Mouse (Mus musculus): ENCODE data around the gene Reln. TPM values are rescaled to one million over a fixed set of nuclear protein-coding genes. Genes with fewer than 3 reads are reported as not detected.

The Reln gene
- polyA plus RNA-seq, 1 experiment: 1.6 TPM

DNA sequence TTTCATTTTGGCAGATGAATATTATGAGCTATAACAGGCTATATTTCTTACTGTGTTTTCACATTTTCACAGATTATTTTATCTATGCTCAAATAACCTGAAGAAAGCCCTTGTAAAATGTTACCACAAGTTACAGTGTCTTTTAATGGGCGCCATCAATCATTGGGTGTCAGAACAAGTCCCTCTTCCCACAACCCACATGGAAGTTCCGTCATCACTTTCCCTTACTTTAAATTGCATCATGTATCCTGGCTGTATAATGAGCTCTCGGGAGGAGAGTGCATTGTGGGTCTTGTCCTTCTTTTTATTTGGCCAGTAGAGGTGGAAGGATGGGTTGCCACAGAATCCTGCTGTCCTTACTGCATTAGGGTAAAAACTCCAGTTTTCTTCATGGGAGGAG lies 434.8 kb downstream of the Reln start:
- H3K9me3 ChIP-seq (ENCODE audit: control insufficient read depth, low read length): peaks cover 6% of the 10 kb centered on the region
- TF ChIP-seq GATA1 (IDR thresholded peaks at IDR 0.05; ENCODE audit: low read length) (no peak), TAL1 (IDR thresholded peaks at IDR 0.05; ENCODE audit: low read length) (no peak)
- H3K4me3 ChIP-seq (replicated peaks): no peak overlapping the region
- H3K27me3 ChIP-seq (ENCODE audit: control insufficient read depth): no peaks in the 10 kb centered on the region
- H3K4me1 ChIP-seq (ENCODE audit: control insufficient read depth): no peaks in the 10 kb centered on the region
- peaks cover 2% of the 10 kb centered on the region; the same call in 1 of the 2 replicates for H3K36me3 ChIP-seq (ENCODE audit: control insufficient read depth)

DNA sequence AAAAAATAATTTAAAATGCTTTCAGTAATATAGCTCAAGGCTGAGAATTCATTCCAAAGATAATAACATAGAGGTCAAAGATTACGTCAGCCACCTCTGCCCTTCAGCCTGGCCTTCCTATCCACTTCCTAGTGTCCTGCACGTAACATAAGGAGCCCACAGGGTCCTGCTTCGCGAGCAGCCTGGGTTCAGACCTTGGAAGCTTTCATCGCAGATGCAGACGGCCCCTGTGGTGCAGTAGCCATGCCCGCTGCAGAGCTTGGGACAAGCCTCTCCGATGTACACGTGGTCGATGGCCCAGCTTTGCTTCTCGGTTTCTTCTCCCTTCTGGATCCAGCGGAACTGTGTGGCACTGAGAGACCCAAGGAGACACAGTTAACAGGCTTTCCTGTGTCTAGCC lies 443.1 kb downstream of the Reln start:
- no peaks in the 10 kb centered on the region for H3K9me3 ChIP-seq (ENCODE audit: control insufficient read depth, low read length)
- TF ChIP-seq TAL1 (IDR thresholded peaks at IDR 0.05; ENCODE audit: low read length) (no peak), GATA1 (IDR thresholded peaks at IDR 0.05; ENCODE audit: low read length) (no peak)
- H3K4me1 ChIP-seq (ENCODE audit: control insufficient read depth): no peaks in the 10 kb centered on the region
- no peaks in the 10 kb centered on the region for H3K27me3 ChIP-seq (ENCODE audit: control insufficient read depth)
- no peak overlapping the region for H3K4me3 ChIP-seq (replicated peaks)
- peaks cover 7% of the 10 kb centered on the region; the same call in 1 of the 2 replicates for H3K36me3 ChIP-seq (ENCODE audit: control insufficient read depth)

DNA sequence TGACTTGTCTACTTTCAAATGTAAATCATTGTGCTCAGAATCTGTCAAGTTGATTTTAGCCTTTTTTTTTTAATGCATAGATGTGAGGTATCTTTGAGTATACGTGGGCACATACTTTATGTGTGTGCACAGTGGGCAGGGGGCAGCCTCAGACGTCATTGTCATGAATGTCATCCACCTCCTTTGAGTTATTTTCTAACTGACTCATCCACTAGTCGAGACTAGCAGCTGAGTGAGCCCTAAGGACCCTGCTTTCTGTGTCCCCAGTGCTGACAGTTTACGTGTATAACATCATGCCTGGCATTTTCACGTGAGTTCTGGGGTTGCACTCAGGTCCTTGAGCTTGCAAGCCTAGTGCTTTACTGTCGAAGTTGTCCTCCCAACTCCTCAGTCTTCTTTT lies 443.6 kb downstream of the Reln start:
- H3K36me3 ChIP-seq (ENCODE audit: control insufficient read depth): peaks cover 7% of the 10 kb centered on the region; the same call in 1 of the 2 replicates
- H3K9me3 ChIP-seq (ENCODE audit: control insufficient read depth, low read length): no peaks in the 10 kb centered on the region
- no peaks in the 10 kb centered on the region for H3K27me3 ChIP-seq (ENCODE audit: control insufficient read depth)
- no peak overlapping the region for H3K4me3 ChIP-seq (replicated peaks)
- no peaks in the 10 kb centered on the region for H3K4me1 ChIP-seq (ENCODE audit: control insufficient read depth)
- no peak for TF ChIP-seq GATA1 (IDR thresholded peaks at IDR 0.05; ENCODE audit: low read length)
- no peak for TF ChIP-seq TAL1 (IDR thresholded peaks at IDR 0.05; ENCODE audit: low read length)

DNA sequence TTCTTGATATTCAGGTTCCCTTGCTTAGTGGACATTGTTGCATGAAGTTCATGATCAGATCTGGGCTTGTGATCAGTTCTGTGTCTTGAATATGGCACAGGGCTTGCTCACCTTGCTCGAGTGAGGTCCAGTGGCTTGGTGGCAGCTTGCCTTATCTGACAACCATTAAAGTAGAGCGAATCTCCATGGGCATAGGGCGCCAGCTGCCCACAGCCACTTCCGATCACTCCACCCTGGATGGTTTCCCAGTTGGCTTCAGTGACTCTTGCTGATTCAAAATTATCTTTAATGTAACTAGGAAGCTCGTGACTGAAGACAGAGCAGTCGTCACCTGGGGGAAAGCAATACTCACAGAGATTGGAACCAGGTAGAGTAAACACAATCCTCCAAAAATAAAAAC lies 445.6 kb downstream of the Reln start:
- TF ChIP-seq TAL1 (IDR thresholded peaks at IDR 0.05; ENCODE audit: low read length) (no peak), GATA1 (IDR thresholded peaks at IDR 0.05; ENCODE audit: low read length) (no peak)

DNA sequence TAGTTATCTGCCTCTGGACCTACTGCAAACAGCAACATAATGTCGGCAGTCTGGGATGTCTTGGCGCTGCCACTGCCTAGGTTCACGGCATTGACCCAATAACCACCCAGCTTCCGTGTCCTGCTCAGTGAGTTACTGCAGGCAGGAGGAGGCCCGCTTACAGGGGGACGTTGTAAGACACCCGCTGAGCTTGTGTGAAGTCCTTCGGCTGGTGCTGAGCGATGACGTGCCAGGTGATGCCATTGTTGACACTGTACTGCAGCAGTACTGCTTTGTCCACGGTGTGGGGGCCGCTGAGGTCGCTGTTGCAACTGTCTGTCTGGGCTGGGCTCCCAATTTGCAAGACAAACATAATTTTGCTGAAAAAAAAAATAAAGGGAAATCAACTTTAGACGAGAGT lies 447.9 kb downstream of the Reln start:
- Histone ChIP-seq H3K4me1 (ENCODE audit: control insufficient read depth) (no peaks in the 10 kb centered on the region), H3K27me3 (ENCODE audit: control insufficient read depth) (no peaks in the 10 kb centered on the region), H3K4me3 (replicated peaks) (no peak overlapping the region), H3K9me3 (ENCODE audit: control insufficient read depth, low read length) (no peaks in the 10 kb centered on the region), H3K36me3 (ENCODE audit: control insufficient read depth) (peaks cover 7% of the 10 kb centered on the region; the same call in 1 of the 2 replicates)
- no peak for TF ChIP-seq GATA1 (IDR thresholded peaks at IDR 0.05; ENCODE audit: low read length)
- TF ChIP-seq TAL1 (IDR thresholded peaks at IDR 0.05; ENCODE audit: low read length): no peak

More for the DNA sequence above, 445.6 kb downstream of the Reln start:
- Histone ChIP-seq H3K36me3 (ENCODE audit: control insufficient read depth) (peaks cover 7% of the 10 kb centered on the region; the same call in 1 of the 2 replicates), H3K4me1 (ENCODE audit: control insufficient read depth) (no peaks in the 10 kb centered on the region), H3K4me3 (replicated peaks) (no peak overlapping the region), H3K9me3 (ENCODE audit: control insufficient read depth, low read length) (no peaks in the 10 kb centered on the region), H3K27me3 (ENCODE audit: control insufficient read depth) (no peaks in the 10 kb centered on the region)

DNA sequence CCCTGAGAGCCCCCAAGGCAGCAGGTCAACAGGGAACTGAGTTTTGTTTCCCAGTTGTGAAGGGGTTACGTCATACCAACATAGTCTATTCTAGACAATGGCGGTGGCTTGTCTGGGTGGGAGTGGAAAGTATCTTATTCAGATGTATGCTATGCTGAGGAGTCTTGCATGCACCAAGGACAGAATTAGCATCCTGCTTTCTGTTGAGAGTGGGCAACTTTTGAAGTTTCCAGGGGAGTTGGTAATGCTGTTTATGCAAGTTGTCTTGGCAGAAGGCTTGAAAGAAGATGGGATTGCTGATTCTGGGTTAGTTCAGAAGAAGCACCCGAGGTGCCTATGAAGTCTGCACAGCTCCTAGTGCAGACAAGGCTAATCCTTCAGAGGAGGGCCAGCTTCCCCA lies 450.3 kb downstream of the Reln start:
- H3K27me3 ChIP-seq (ENCODE audit: control insufficient read depth): no peaks in the 10 kb centered on the region
- H3K36me3 ChIP-seq (ENCODE audit: control insufficient read depth): peaks cover 4% of the 10 kb centered on the region; the same call in 1 of the 2 replicates
- no peak overlapping the region for H3K4me3 ChIP-seq (replicated peaks)
- no peaks in the 10 kb centered on the region for H3K4me1 ChIP-seq (ENCODE audit: control insufficient read depth)
- no peaks in the 10 kb centered on the region for H3K9me3 ChIP-seq (ENCODE audit: control insufficient read depth, low read length)
- no peak for TF ChIP-seq GATA1 (IDR thresholded peaks at IDR 0.05; ENCODE audit: low read length)
- no peak for TF ChIP-seq TAL1 (IDR thresholded peaks at IDR 0.05; ENCODE audit: low read length)

DNA sequence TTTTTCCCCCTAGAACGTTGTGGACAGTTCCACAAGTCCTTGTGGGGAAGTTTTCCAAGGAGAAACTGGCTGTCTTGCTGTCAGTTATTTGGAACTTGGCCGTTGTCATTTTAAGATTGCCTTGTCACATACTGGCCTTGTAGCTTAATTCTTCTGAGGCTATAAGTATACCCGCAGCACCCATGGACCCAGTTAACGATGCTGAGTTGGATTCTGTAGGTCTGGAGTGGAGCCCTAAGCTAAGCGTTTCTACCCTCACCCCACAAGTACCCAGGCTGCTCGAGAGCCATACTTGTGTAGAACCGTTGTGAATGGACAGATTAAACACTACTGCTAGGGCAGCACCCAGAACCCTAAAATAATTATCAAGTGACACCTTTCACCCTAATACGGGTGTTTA lies 477.8 kb downstream of the Reln start:
- no peaks in the 10 kb centered on the region for H3K36me3 ChIP-seq (ENCODE audit: control insufficient read depth)
- no peak for TF ChIP-seq TAL1 (IDR thresholded peaks at IDR 0.05; ENCODE audit: low read length)
- no peak for TF ChIP-seq GATA1 (IDR thresholded peaks at IDR 0.05; ENCODE audit: low read length)
- no peak overlapping the region for H3K4me3 ChIP-seq (replicated peaks)
- no peaks in the 10 kb centered on the region for H3K9me3 ChIP-seq (ENCODE audit: control insufficient read depth, low read length)
- no peaks in the 10 kb centered on the region for H3K4me1 ChIP-seq (ENCODE audit: control insufficient read depth)
- peaks cover 20% of the 10 kb centered on the region for H3K27me3 ChIP-seq (ENCODE audit: control insufficient read depth)

DNA sequence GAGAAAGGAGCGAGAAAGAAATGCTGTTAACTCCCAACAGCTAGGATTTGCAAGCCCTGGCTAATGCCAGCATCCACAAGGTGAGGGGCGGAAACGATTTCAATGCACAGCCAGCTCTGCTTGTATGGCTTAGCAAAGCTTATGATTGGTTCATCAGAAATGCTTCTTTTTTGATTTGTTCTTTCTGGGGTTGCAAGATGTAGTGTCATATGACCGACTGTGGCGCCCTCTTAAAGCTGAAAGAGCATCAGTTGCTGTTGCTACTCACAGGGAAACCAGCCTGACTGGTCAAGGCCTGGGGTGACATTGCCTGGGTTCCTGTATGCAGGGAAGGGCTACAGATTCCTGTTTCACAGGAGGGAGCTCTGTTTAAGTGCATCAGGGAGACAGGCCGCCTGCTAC lies 478.2 kb downstream of the Reln start:
- H3K9me3 ChIP-seq (ENCODE audit: control insufficient read depth, low read length): no peaks in the 10 kb centered on the region
- no peak overlapping the region for H3K4me3 ChIP-seq (replicated peaks)
- TF ChIP-seq GATA1 (IDR thresholded peaks at IDR 0.05; ENCODE audit: low read length) (no peak), TAL1 (IDR thresholded peaks at IDR 0.05; ENCODE audit: low read length) (no peak)
- H3K4me1 ChIP-seq (ENCODE audit: control insufficient read depth): no peaks in the 10 kb centered on the region
- peaks cover 20% of the 10 kb centered on the region for H3K27me3 ChIP-seq (ENCODE audit: control insufficient read depth)
- H3K36me3 ChIP-seq (ENCODE audit: control insufficient read depth): no peaks in the 10 kb centered on the region

DNA sequence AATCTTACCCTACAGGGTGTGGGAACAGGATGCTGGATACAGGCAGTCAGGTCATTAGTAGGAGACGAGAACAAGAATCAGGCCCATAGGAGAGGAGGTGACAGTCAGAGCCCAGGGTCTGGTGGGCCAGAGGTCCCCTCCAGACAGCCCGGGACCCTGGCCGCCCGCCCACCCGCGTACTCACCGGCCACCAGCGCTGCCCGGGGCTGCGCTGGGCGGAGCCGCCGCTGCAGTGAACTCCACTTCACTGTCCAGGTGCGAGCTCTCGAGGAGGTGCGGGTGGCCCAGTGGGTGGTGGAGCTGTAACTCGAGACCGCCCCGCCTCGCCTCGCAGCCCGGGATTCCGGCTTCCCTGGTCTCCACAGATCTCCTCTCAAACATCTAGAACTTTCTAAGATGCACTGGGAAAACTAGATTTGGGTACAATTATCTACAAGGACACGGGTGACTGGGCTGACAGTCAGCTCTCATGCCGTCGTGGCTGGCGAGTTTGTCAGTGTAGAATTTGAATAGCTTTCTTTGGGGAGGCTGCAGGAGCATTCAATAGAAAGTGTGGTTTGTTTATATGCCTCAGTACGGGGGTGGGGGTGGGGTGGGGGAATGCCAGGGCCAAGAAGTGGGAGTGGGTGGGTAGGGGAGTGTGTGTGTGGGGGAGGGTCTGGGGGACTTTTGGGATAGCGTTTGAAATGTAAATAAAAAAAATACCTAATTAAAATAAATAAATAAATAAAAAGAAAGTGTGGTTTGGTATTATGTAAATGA lies 479.0 kb downstream of the Reln start, which contains the start of gene Slc26a5:
Slc26a5 (minus strand) TSS at position 259 of the 762 bp plus-strand sequence.
- no peaks in the 10 kb centered on the region for H3K9me3 ChIP-seq (ENCODE audit: control insufficient read depth, low read length)
- no peaks in the 10 kb centered on the region for H3K36me3 ChIP-seq (ENCODE audit: control insufficient read depth)
- H3K4me3 ChIP-seq (replicated peaks): no peak within 1 kb of the TSS
- H3K27me3 ChIP-seq (ENCODE audit: control insufficient read depth): peaks cover 20% of the 10 kb centered on the region
- TF ChIP-seq TAL1 (IDR thresholded peaks at IDR 0.05; ENCODE audit: low read length) (no peak), GATA1 (IDR thresholded peaks at IDR 0.05; ENCODE audit: low read length) (no peak)
- no peaks in the 10 kb centered on the region for H3K4me1 ChIP-seq (ENCODE audit: control insufficient read depth)

All from erythroblast, embryonic 14.5 days (primary cell).